Mouse (Mus musculus) midbrain, embryonic 11.5 days (tissue): Measurements from ENCODE around the gene Spire2. TPM values are rescaled to one million over a fixed set of nuclear protein-coding genes. Genes with fewer than 3 reads are reported as not detected.

ENCODE experiments used
- ATAC-seq: fragments of 200-750 bp; cut with Nextera tagmentation; 2 replicates; pipeline ENCODE4 v1.8.0; 2017; ENCODE audit warnings: moderate TSS enrichment, moderate library complexity; ENCODE audit not compliant: low FRiP score
- DNase-seq: peaks from one replicate; pipeline ENCODE4 v3.0.0; 2015; ENCODE audit warnings: low spot score; ENCODE audit errors: missing footprints
- H3K27ac ChIP-seq: fragments of 300-500 bp; sonication (generic); 2 replicates; pipeline ENCODE4 v1.5.1; 2014; ENCODE audit warnings: low read depth, low read length
- H3K27me3 ChIP-seq: fragments of 300-500 bp; sonication (generic); 2 replicates; pipeline ENCODE4 v1.6.1; 2014; ENCODE audit warnings: mild to moderate bottlenecking, low read length, moderate library complexity, mixed read lengths; ENCODE audit not compliant: control insufficient read depth, insufficient read depth
- H3K36me3 ChIP-seq: fragments of 300-500 bp; sonication (generic); 2 replicates; pipeline ENCODE4 v1.6.1; 2014; ENCODE audit warnings: mild to moderate bottlenecking, low read length, moderate library complexity, mixed read lengths; ENCODE audit not compliant: control insufficient read depth, insufficient read depth
- H3K4me1 ChIP-seq: fragments of 300-500 bp; sonication (generic); 2 replicates; pipeline ENCODE4 v1.6.1; 2014; ENCODE audit warnings: low read length; ENCODE audit not compliant: control insufficient read depth, insufficient read depth
- H3K4me2 ChIP-seq: fragments of 300-500 bp; sonication (generic); 2 replicates; pipeline ENCODE4 v1.6.1; 2014; ENCODE audit warnings: mild to moderate bottlenecking, moderate library complexity
- H3K4me3 ChIP-seq: fragments of 300-500 bp; sonication (generic); 2 replicates; pipeline ENCODE4 v1.5.1; 2014; ENCODE audit warnings: low read depth, low read length
- H3K9ac ChIP-seq: fragments of 300-500 bp; sonication (generic); 2 replicates; pipeline ENCODE4 v1.6.1; 2014; ENCODE audit warnings: low read length
- H3K9me3 ChIP-seq: fragments of 300-500 bp; sonication (generic); 2 replicates; pipeline ENCODE4 v1.6.1; 2016; ENCODE audit warnings: low read length; ENCODE audit not compliant: control insufficient read depth
- WGBS: fragments of 180-500 bp; shearing (Covaris S2); extraction: QIAGEN DNeasy Blood & Tissue Kit; methylation state at CpG from one replicate; pipeline ENCODE4 v1.1.7; 2014; 5-methylcytosine and 5-hydroxymethylcytosine counted together
- polyA plus RNA-seq: library from polyadenylated mRNA; unstranded; fragments of >200 nt; fragmentation: Nextera tagmentation; extraction: Ambion mirVana; gene quantifications from 2 replicates; pipeline ENCODE4 v1.2.1, GENCODE M21; 2014

Gene Spire2
- polyA plus RNA-seq, 1 experiment from 2014 or later, result 13.2 TPM

GRCm38 (mm10) chr8:123352786-123353185 lies 20.3 kb downstream of the Spire2 start:
- DNase-seq (peak; percentile 93), ATAC-seq (peak; percentile 48)
- H3K4me2 ChIP-seq, result no peak overlapping the region
- WGBS, result 50% methylated on average over 13 of the region's 13 CpGs
- no peaks in the 10 kb centered on the region for H3K27me3 ChIP-seq
- H3K9me3 ChIP-seq, result no peaks in the 10 kb centered on the region
- no peak overlapping the region for H3K4me3 ChIP-seq
- H3K27ac ChIP-seq, result no peak overlapping the region
- H3K36me3 ChIP-seq, result no peaks in the 10 kb centered on the region; the same call in 1 of the 2 replicates
- H3K4me1 ChIP-seq, result peaks cover 9% of the 10 kb centered on the region
- no peak overlapping the region for H3K9ac ChIP-seq

DNA sequence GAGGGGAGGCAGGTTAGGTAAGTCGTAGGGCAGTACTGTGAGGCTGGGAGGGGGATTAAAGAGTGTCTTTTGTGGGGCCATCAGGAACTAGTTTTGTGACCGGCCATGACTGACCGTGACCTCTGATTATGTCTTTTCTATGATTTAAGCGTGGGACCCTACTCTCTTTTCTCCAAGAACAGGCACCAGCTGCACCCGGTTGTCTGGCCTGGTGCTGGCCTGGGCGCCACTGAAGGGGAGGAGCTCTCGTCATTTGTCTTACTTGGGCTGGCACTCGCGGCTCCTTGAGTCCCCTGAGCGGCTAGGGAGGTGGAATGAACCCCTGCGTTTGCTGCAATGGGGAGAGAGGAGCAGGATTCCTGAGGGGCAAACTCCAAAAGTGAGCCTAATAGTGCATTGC lies 20.7 kb downstream of the Spire2 start:
- Histone ChIP-seq H3K4me1 (peaks cover 9% of the 10 kb centered on the region), H3K27me3 (no peaks in the 10 kb centered on the region), H3K9ac (no peak overlapping the region), H3K27ac (no peak overlapping the region), H3K36me3 (no peaks in the 10 kb centered on the region; the same call in 1 of the 2 replicates), H3K4me3 (no peak overlapping the region), H3K9me3 (no peaks in the 10 kb centered on the region), H3K4me2 (no peak overlapping the region)
- DNase-seq, result peak; percentile 84
- WGBS, result 40% methylated on average over 11 of the region's 11 CpGs
- ATAC-seq, result peak; percentile 62

GRCm38 (mm10) chr8:123361082-123361739 lies 28.7 kb downstream of the Spire2 start:
- H3K9me3 ChIP-seq, result no peaks in the 10 kb centered on the region
- no peak overlapping the region for H3K4me2 ChIP-seq
- ATAC-seq (peak; percentile 77), DNase-seq (peak; percentile 100)
- no peaks in the 10 kb centered on the region; the same call in 1 of the 2 replicates for H3K4me1 ChIP-seq
- no peaks in the 10 kb centered on the region for H3K27me3 ChIP-seq
- H3K9ac ChIP-seq, result no peak overlapping the region
- H3K36me3 ChIP-seq, result no peaks in the 10 kb centered on the region; the same call in 1 of the 2 replicates
- H3K27ac ChIP-seq, result no peak overlapping the region
- 37% methylated on average over 12 of the region's 12 CpGs for WGBS
- no peak overlapping the region for H3K4me3 ChIP-seq

DNA sequence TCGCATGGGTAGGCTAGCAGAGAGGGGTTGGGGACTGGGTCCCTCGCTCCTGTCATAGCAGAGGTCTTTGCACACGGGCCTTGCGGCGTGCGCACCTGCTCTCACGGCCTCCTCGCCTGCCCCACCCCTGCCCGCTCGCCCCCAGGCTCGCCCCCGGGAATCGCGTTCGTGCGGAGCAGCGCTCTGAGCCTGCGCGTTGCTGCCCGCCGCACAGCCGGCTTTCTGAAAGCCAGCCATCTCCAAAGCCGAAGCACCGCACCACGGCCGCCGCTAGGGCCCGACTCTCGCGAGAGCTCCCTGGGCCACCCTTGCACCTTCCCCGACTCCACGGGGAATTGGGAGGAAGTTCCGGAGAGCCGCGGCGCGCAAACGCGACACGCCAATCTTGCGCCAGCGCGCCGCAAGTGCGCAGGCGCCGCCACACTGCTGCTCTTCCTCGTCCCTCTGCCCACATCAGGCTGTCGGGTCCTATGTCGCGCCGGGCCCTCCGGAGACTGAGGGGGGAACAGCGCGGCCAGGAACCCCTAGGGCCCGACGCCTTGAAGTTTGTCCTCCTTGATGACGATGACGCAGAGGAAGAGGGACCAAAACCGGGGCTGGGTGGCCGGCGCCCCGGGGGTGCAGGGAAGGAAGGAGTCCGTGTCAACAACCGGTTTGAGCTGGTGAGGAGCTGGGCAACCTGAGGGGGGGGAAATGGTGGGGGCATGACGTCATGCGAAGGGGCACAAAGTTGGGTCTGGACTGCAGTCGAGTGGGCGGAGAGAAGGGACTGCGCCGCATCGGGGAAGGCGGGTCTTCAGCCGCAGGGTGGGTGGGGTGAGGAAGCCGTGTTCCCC lies 41.1 kb downstream of the Spire2 start, which contains the start of gene Tcf25:
Gene Tcf25, plus strand, starts transcription at position 351 of the 836 bp plus-strand sequence.
- WGBS, result under 1% methylated on average over 66 of the region's 75 CpGs
- Histone ChIP-seq H3K27me3 (no peaks in the 10 kb centered on the region), H3K9ac (peak within 1 kb of the TSS; percentile 75), H3K9me3 (no peaks in the 10 kb centered on the region), H3K4me2 (peak within 1 kb of the TSS; percentile 78), H3K4me3 (peak within 1 kb of the TSS; percentile 80), H3K36me3 (no peaks in the 10 kb centered on the region), H3K27ac (peak within 1 kb of the TSS; percentile 89), H3K4me1 (peaks cover 9% of the 10 kb centered on the region)
- peak; percentile 99 for DNase-seq
- peak; percentile 91 for ATAC-seq

- peak overlapping the region; percentile 89 for H3K27ac ChIP-seq
- peak; percentile 85 for ATAC-seq
- H3K27me3 ChIP-seq, result no peaks in the 10 kb centered on the region
- H3K9me3 ChIP-seq, result no peaks in the 10 kb centered on the region
- peak overlapping the region; percentile 78 for H3K4me2 ChIP-seq
- under 1% methylated on average over 20 of the region's 20 CpGs for WGBS
- peaks cover 9% of the 10 kb centered on the region for H3K4me1 ChIP-seq
- peak overlapping the region; percentile 75 for H3K9ac ChIP-seq
- peak; percentile 99 for DNase-seq
- H3K36me3 ChIP-seq, result no peaks in the 10 kb centered on the region
- H3K4me3 ChIP-seq, result peak overlapping the region; percentile 80
Measured at GRCm38 (mm10) chr8:123374239-123374578, 41.7 kb downstream of the Spire2 start.

DNA sequence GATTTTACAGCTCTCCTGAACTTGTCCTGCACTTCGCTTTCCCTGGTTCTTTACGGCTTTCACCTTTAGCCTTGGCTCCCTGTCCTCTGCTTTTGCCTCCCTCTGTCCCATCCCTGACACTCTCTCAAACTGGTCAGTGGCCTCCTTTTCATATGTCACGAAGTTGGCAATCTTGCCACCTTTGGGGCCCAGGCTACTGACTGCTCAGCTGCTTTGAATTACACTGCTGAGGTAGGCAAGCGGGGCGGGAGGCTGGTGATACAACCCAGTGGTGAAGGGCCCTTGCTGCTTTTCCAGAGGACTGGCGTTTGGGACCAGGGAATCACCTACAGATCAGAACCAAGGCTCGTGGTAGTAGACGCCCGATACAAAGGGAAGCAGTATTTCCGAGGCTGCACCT lies 43.2 kb downstream of the Spire2 start:
- WGBS, result 88% methylated on average over 10 of the region's 10 CpGs
- Histone ChIP-seq H3K9me3 (no peaks in the 10 kb centered on the region), H3K4me3 (no peak overlapping the region), H3K36me3 (no peaks in the 10 kb centered on the region), H3K27ac (no peak overlapping the region; the same call in 1 of the 2 replicates), H3K4me2 (no peak overlapping the region), H3K27me3 (no peaks in the 10 kb centered on the region), H3K9ac (no peak overlapping the region), H3K4me1 (peaks cover 9% of the 10 kb centered on the region)
- no peak for ATAC-seq
- no peak for DNase-seq

GRCm38 (mm10) chr8:123376106-123376505 lies 43.6 kb downstream of the Spire2 start:
- WGBS, result 73% methylated on average over 8 of the region's 8 CpGs
- no peak for DNase-seq
- ATAC-seq, result no peak
- Histone ChIP-seq H3K27ac (no peak overlapping the region), H3K4me1 (peaks cover 9% of the 10 kb centered on the region), H3K9me3 (no peaks in the 10 kb centered on the region), H3K27me3 (no peaks in the 10 kb centered on the region), H3K4me2 (no peak overlapping the region), H3K9ac (no peak overlapping the region), H3K36me3 (no peaks in the 10 kb centered on the region), H3K4me3 (no peak overlapping the region)

- Histone ChIP-seq H3K27me3 (no peaks in the 10 kb centered on the region), H3K9me3 (no peaks in the 10 kb centered on the region), H3K36me3 (peaks cover 15% of the 10 kb centered on the region), H3K27ac (no peak overlapping the region), H3K9ac (no peak overlapping the region), H3K4me3 (no peak overlapping the region), H3K4me1 (no peaks in the 10 kb centered on the region), H3K4me2 (no peak overlapping the region)
- WGBS, result 87% methylated on average over 4 of the region's 4 CpGs
- ATAC-seq (no peak), DNase-seq (no peak)
Measured at GRCm38 (mm10) chr8:123381711-123382110, 49.2 kb downstream of the Spire2 start.

- H3K4me2 ChIP-seq, result no peak overlapping the region
- no peaks in the 10 kb centered on the region for H3K9me3 ChIP-seq
- no peaks in the 10 kb centered on the region for H3K4me1 ChIP-seq
- ATAC-seq (no peak), DNase-seq (no peak)
- H3K36me3 ChIP-seq, result peaks cover 15% of the 10 kb centered on the region
- H3K9ac ChIP-seq, result no peak overlapping the region
- H3K27me3 ChIP-seq, result no peaks in the 10 kb centered on the region
- no peak overlapping the region for H3K4me3 ChIP-seq
- WGBS, result 94% methylated on average over 8 of the region's 8 CpGs
- H3K27ac ChIP-seq, result no peak overlapping the region
Measured at GRCm38 (mm10) chr8:123382516-123382915, 50.0 kb downstream of the Spire2 start.
